Mouse (Mus musculus): ENCODE results near the gene Abcg4. TPM values are rescaled to one million over a fixed set of nuclear protein-coding genes. Genes with fewer than 3 reads are reported as not detected.
"Not testable (repeated sequence)": the region's sequence is repeated elsewhere in the genome, so short reads cannot be mapped to it uniquely, and the experiment has no call there.

Abcg4 gene
- polyA plus RNA-seq, 1 experiment from 2014 or later = 21.8 TPM

DNA sequence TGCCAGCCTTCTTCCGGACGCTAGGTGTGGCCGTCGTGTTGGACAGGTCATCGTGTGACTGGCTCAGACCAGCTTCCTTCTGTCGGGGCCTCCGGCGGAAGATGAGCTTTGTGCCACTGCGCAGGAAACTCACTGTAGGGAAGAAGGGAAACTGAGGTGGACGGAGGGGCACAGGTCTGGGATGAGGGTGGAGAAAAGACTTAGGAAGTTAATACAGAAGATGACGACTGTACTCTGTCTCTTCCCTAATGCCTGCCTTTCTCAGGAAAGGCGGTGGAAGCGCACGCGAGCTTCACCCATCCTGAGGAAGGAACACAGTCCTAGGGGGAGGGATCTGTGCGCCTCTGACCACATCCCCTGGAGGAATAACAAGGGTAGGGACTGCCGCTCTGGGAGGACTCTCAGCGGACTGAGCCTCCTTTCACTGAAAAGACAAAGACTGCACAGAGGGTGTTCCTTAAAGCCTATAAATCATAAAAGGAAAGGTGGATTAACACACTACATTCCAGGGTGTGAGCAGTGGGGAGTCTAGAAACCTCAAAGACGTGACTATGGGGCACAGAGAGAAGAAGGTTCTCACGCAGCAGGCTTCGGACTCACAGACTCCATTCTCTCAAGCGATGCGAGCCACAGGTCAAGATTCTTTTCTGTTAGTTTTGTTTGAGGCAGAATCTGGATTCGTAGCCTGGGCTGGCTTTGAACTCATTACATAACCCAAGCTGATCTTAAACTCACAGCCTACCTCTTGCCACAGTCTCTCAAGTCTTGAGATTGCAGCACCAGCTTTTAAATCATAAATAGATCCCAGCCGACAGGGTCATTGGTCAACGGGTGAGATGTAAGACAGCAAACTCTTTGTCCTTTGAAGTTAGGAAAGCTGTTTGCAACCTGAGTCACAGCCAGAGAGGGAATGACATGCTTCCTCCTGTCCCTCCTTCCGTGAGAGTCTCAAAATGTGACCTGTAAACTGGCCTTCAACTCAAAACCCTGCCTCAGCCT is 23.0 kb upstream of the Abcg4 start:
- Histone ChIP-seq H3K4me1 (replicated peaks; ENCODE audit: control insufficient read depth, insufficient read depth, low read length) (0 out of 2 replicates have a peak, but pooled peaks cover 5% of the 10 kb centered on the region), H3K9me3 (ENCODE audit: control insufficient read depth, low read length) (no peaks in the 10 kb centered on the region), H3K9ac (replicated peaks; ENCODE audit: low read depth, low read length) (no peak overlapping the region), H3K27ac (ENCODE audit: low read length) (no peak overlapping the region), H3K36me3 (ENCODE audit: control insufficient read depth, insufficient read depth) (no peaks in the 10 kb centered on the region; the same call in 1 of the 2 replicates), H3K27me3 (replicated peaks; ENCODE audit: control insufficient read depth, insufficient read depth, low read length) (no peaks in the 10 kb centered on the region), H3K4me3 (replicated peaks; ENCODE audit: low read length) (no peak overlapping the region), H3K4me2 (ENCODE audit: low read length) (no peak overlapping the region)
- no peak for ATAC-seq
- whole genome bisulfite sequencing = 9% methylated on average over 27 of the region's 27 CpGs

DNA sequence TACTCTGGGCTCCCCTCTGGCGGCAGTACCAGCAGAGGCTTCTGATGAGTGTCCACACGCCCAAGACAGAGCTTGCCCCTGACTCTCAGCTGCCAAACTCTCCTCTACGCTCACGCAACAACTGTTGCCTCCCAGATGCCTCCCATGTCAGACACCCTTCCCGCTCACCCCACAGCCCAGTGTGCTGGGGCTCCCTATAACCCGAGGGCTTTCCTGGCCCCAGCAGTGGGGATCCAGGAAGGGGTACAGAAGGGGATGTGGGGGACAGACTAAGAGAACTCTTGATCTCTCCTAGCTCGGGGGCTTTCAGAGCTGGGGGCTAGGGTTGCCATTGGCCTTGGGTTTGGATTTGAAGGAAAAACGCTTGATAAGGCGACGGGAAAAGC is 22.3 kb upstream of the Abcg4 start:
- Histone ChIP-seq H3K27ac (ENCODE audit: low read length) (no peak overlapping the region), H3K4me3 (replicated peaks; ENCODE audit: low read length) (no peak overlapping the region), H3K4me1 (replicated peaks; ENCODE audit: control insufficient read depth, insufficient read depth, low read length) (0 out of 2 replicates have a peak, but pooled peaks cover 5% of the 10 kb centered on the region), H3K9ac (replicated peaks; ENCODE audit: low read depth, low read length) (no peak overlapping the region), H3K27me3 (replicated peaks; ENCODE audit: control insufficient read depth, insufficient read depth, low read length) (no peaks in the 10 kb centered on the region), H3K9me3 (ENCODE audit: control insufficient read depth, low read length) (no peaks in the 10 kb centered on the region), H3K4me2 (ENCODE audit: low read length) (no peak overlapping the region), H3K36me3 (ENCODE audit: control insufficient read depth, insufficient read depth) (no peaks in the 10 kb centered on the region; the same call in 1 of the 2 replicates)
- WGBS = 32% methylated on average over 10 of the region's 10 CpGs
- ATAC-seq = no peak

DNA sequence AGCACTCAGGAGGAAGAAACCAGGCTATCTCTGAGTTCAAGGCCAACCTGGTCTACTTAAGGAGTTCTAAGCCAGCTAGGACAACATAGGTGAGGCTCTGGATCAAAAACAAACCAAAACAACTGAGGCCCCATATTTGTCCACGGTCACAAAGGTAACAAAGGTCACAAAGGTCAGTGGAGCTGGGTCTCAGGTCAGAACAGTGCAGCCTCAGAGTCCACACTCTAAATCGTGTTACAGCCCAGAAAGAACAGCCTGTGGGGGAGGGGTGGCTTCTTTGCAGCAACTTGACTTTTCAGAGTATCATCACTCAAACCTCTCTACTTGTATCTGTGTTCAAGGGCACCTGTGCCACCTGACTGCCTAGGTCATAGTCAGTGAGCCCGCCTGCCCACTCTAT is 21.3 kb upstream of the Abcg4 start:
- H3K9me3 ChIP-seq (ENCODE audit: control insufficient read depth, low read length) = no peaks in the 10 kb centered on the region
- no peaks in the 10 kb centered on the region for H3K27me3 ChIP-seq (replicated peaks; ENCODE audit: control insufficient read depth, insufficient read depth, low read length)
- ATAC-seq = no peak
- H3K27ac ChIP-seq (ENCODE audit: low read length) = no peak overlapping the region
- H3K4me1 ChIP-seq (replicated peaks; ENCODE audit: control insufficient read depth, insufficient read depth, low read length) = peaks cover 7% of the 10 kb centered on the region
- H3K4me3 ChIP-seq (replicated peaks; ENCODE audit: low read length) = no peak overlapping the region
- no peak overlapping the region for H3K9ac ChIP-seq (replicated peaks; ENCODE audit: low read depth, low read length)
- 67% methylated on average over 3 of the region's 3 CpGs for WGBS
- no peaks in the 10 kb centered on the region; the same call in 1 of the 2 replicates for H3K36me3 ChIP-seq (ENCODE audit: control insufficient read depth, insufficient read depth)
- no peak overlapping the region for H3K4me2 ChIP-seq (ENCODE audit: low read length)

DNA sequence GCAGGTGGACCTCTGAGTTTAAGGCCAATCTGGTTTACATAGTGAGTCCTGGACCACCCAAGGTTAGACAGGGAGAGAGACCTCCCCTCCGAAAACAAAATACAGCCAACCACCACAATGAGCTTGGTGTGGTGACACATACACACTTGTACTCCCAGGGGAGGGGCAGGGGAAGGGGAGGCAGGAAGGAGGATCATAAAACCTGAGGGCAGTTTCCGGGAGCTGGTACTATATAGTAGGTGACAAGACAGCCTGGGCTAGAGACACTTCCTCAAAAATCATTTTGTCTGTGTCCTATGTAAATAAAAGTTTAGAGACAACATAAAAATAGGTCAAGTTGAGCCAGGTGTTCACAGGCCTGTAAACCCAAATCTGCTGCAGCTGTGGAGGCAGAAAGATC is 18.8 kb upstream of the Abcg4 start:
- no peaks in the 10 kb centered on the region for H3K27me3 ChIP-seq (replicated peaks; ENCODE audit: control insufficient read depth, insufficient read depth, low read length)
- no peak overlapping the region for H3K4me3 ChIP-seq (replicated peaks; ENCODE audit: low read length)
- no peak for ATAC-seq
- no peak overlapping the region for H3K27ac ChIP-seq (ENCODE audit: low read length)
- no peak overlapping the region for H3K9ac ChIP-seq (replicated peaks; ENCODE audit: low read depth, low read length)
- no peaks in the 10 kb centered on the region for H3K9me3 ChIP-seq (ENCODE audit: control insufficient read depth, low read length)
- peaks cover 13% of the 10 kb centered on the region for H3K4me1 ChIP-seq (replicated peaks; ENCODE audit: control insufficient read depth, insufficient read depth, low read length)
- no peak overlapping the region for H3K4me2 ChIP-seq (ENCODE audit: low read length)
- 92% methylated on average over 2 of the region's 2 CpGs for WGBS
- 0 out of 2 replicates have a peak, but pooled peaks cover 2% of the 10 kb centered on the region for H3K36me3 ChIP-seq (ENCODE audit: control insufficient read depth, insufficient read depth)

DNA sequence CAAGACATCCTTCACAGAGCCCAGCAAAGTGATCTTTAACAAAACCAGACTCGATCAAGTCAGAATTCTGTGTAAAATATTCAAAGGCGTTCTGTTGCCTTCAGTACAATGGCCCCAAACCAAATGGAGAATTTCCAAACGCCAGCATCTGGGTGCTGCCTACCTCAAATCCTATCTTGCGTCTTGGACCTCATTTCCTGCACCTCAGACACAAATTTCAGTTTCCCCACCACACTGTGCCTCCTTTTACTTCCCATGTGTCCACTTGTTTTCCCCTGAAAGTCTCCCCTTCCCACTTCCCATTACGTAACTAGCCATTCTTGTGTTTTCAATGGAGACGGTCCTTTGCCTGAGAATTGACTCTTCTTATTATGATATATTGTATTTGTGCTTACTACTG is 18.1 kb upstream of the Abcg4 start:
- ATAC-seq = no peak
- H3K36me3 ChIP-seq (ENCODE audit: control insufficient read depth, insufficient read depth) = peaks cover 2% of the 10 kb centered on the region; the same call in 1 of the 2 replicates
- H3K27ac ChIP-seq (ENCODE audit: low read length) = no peak overlapping the region
- no peak overlapping the region for H3K4me2 ChIP-seq (ENCODE audit: low read length)
- no peak overlapping the region for H3K9ac ChIP-seq (replicated peaks; ENCODE audit: low read depth, low read length)
- H3K4me3 ChIP-seq (replicated peaks; ENCODE audit: low read length) = no peak overlapping the region
- no peaks in the 10 kb centered on the region for H3K27me3 ChIP-seq (replicated peaks; ENCODE audit: control insufficient read depth, insufficient read depth, low read length)
- no peaks in the 10 kb centered on the region for H3K9me3 ChIP-seq (ENCODE audit: control insufficient read depth, low read length)
- H3K4me1 ChIP-seq (replicated peaks; ENCODE audit: control insufficient read depth, insufficient read depth, low read length) = peaks cover 13% of the 10 kb centered on the region
- 88% methylated on average over 6 of the region's 6 CpGs for WGBS

DNA sequence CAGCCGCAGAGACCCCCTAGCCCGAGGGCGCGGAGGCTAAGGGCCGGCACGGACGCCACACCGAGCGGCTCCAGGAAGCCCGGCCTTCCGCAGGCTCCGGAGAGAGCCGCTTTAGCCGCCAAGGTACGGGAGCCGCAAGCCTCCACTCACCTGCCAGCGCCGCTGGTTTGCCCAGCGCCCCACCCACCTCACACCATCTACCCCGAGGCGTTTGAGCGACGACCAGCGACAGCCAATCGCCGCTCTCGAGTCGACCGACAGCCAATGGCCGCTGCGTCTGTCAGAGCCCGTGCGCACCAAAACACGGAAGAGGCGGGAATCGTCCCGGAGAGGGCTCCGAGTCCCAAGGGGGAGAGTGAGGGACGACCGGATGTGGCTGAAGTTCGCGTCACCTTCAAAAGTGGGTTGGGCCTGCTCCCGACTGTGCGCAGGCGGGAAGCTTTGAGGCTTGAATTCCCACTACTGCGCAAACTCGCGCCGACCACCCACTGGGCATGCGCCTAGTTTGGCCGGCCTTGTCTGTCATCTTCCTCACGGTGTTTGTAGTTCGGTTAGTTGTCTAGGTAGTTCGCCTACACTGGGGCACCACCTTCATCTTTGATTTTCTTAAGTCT is 17.2 kb upstream of the Abcg4 start, which contains the start of gene Hinfp:
TSS of gene Hinfp (minus strand) at position 206 of the 614 bp plus-strand sequence.
- Histone ChIP-seq H3K4me2 (ENCODE audit: low read length) (peak within 1 kb of the TSS; percentile 86), H3K27me3 (replicated peaks; ENCODE audit: control insufficient read depth, insufficient read depth, low read length) (no peaks in the 10 kb centered on the region), H3K4me3 (replicated peaks; ENCODE audit: low read length) (peak within 1 kb of the TSS; percentile 94), H3K4me1 (replicated peaks; ENCODE audit: control insufficient read depth, insufficient read depth, low read length) (peaks cover 13% of the 10 kb centered on the region), H3K9me3 (ENCODE audit: control insufficient read depth, low read length) (no peaks in the 10 kb centered on the region), H3K27ac (ENCODE audit: low read length) (peak within 1 kb of the TSS; percentile 60), H3K36me3 (ENCODE audit: control insufficient read depth, insufficient read depth) (peaks cover 6% of the 10 kb centered on the region), H3K9ac (replicated peaks; ENCODE audit: low read depth, low read length) (peak within 1 kb of the TSS; percentile 84)
- ATAC-seq = peak; percentile 99
- whole genome bisulfite sequencing = under 1% methylated on average over 54 of the region's 54 CpGs

DNA sequence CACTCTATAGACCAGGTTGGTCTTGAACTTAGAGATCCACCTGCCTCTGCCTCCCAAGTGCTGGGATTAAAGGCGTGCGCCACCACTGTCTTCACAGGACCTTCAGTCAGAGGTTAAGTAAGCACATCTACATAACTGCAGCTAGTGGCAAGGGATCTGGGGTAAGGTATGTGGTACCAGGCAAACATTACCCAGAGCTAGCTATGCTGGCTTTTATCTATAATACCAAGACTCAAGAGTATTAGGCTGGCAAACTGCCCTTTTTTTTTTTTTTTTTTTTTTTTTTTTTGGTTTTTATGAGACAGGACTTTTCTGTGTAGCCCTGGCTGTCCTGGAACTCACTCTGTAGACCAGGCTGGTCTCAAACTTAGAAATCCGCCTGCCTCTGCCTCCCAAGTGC is 11.6 kb upstream of the Abcg4 start:
- not testable (repeated sequence) for ATAC-seq; H3K27me3 ChIP-seq (replicated peaks; ENCODE audit: control insufficient read depth, insufficient read depth, low read length); H3K4me3 ChIP-seq (replicated peaks; ENCODE audit: low read length); H3K9me3 ChIP-seq (ENCODE audit: control insufficient read depth, low read length); H3K4me2 ChIP-seq (ENCODE audit: low read length); H3K9ac ChIP-seq (replicated peaks; ENCODE audit: low read depth, low read length); H3K27ac ChIP-seq (ENCODE audit: low read length)
- Histone ChIP-seq H3K36me3 (ENCODE audit: control insufficient read depth, insufficient read depth) (peaks cover 43% of the 10 kb centered on the region), H3K4me1 (replicated peaks; ENCODE audit: control insufficient read depth, insufficient read depth, low read length) (peaks cover 13% of the 10 kb centered on the region)
- WGBS = 96% methylated on average over 3 of the region's 3 CpGs

DNA sequence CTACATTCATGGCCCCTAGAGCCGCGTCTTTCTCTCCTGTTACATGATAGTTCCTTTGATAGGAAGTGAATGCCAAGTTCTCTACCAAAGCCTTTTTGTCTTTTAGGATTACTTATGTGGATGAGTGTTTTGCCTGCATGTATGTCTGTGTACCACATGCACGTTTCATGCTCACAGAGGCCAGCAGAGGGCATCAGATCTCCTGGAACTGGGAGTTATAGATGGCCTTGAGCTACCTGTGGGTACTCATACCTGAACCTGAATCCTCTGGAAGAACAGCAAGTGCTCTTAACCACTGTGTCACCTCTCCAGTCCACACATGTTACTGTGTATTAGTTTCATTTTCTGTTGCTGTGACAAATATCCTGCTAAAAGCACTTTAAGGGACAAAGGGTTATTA is 4.1 kb upstream of the Abcg4 start:
- H3K27ac ChIP-seq (ENCODE audit: low read length) = no peak overlapping the region
- H3K4me2 ChIP-seq (ENCODE audit: low read length) = no peak overlapping the region
- peaks cover 12% of the 10 kb centered on the region for H3K4me1 ChIP-seq (replicated peaks; ENCODE audit: control insufficient read depth, insufficient read depth, low read length)
- H3K4me3 ChIP-seq (replicated peaks; ENCODE audit: low read length) = no peak overlapping the region
- no peaks in the 10 kb centered on the region for H3K27me3 ChIP-seq (replicated peaks; ENCODE audit: control insufficient read depth, insufficient read depth, low read length)
- no peaks in the 10 kb centered on the region for H3K9me3 ChIP-seq (ENCODE audit: control insufficient read depth, low read length)
- H3K9ac ChIP-seq (replicated peaks; ENCODE audit: low read depth, low read length) = no peak overlapping the region
- WGBS = 68% methylated on average over 3 of the region's 3 CpGs
- H3K36me3 ChIP-seq (ENCODE audit: control insufficient read depth, insufficient read depth) = peaks cover 40% of the 10 kb centered on the region
- no peak for ATAC-seq

DNA sequence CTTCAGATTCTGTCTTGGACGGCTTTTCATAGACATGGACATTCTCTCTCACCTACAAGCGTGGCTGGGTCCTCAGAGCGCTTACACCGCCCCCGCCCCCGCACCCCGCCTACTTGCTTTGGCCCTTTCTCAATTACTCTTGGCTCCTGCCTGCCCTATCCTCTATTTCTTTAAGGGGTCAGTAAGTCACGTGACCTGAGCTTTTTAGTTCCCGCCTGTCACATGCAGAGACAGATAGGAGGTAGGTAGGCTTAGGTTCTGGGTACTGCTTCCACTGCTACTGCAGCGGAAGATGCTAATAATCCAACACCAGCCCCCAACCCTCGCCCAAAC is 510 bp upstream of the Abcg4 start:
- 9% methylated on average over 11 of the region's 11 CpGs for WGBS
- Histone ChIP-seq H3K4me1 (replicated peaks; ENCODE audit: control insufficient read depth, insufficient read depth, low read length) (peaks cover 26% of the 10 kb centered on the region), H3K27ac (ENCODE audit: low read length) (peak overlapping the region; percentile 41; the same call in 1 of the 2 replicates), H3K9me3 (ENCODE audit: control insufficient read depth, low read length) (no peaks in the 10 kb centered on the region), H3K4me2 (ENCODE audit: low read length) (peak overlapping the region; percentile 95), H3K27me3 (replicated peaks; ENCODE audit: control insufficient read depth, insufficient read depth, low read length) (no peaks in the 10 kb centered on the region), H3K36me3 (ENCODE audit: control insufficient read depth, insufficient read depth) (peaks cover 21% of the 10 kb centered on the region), H3K9ac (replicated peaks; ENCODE audit: low read depth, low read length) (peak overlapping the region; percentile 90; the same call in 1 of the 2 replicates), H3K4me3 (replicated peaks; ENCODE audit: low read length) (peak overlapping the region; percentile 70)
- no peak for ATAC-seq
